Mouse (Mus musculus) heart, adult 9 months (tissue): ENCODE measurements around the gene Abhd15.

Experiments used
- DNase-seq, 2 experiments: peaks; one replicate each; pipeline ENCODE4 v3.0.0; 2022; ENCODE audit warnings: low spot score in 2 of 2

Gene Abhd15

GRCm38 (mm10) chr11:77514832-77515636 is at the start of gene Abhd15:
TSS of gene Abhd15 (plus strand) at chr11:77515121.
- DNase-seq, result peak; percentile 84

DNA sequence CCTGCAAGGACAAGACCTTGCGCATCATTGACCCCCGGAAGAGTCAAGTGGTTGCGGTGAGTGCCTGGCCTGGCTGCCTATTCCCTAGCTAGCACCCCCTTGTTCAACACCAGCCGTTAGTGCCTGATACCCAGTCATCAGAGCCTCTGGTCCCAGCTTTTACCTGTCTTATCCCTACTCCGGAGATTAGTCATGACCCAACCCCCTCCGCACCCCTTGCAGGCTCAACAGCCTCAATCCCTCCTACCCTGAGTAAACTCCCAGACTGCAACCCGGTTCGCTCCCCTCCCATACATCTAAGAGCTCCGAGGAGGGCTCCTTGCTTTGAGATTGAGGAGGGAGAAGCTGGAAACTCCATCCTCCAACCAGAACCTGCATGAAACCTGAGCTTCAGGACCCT is 48.4 kb upstream of the Abhd15 start:
- no peak for DNase-seq

- DNase-seq, result peak; percentile 66 to 77
These were observed 47.8 kb upstream of the Abhd15 start for GRCm38 (mm10) chr11:77467157-77467556.

GRCm38 (mm10) chr11:77467784-77468183 is 47.1 kb upstream of the Abhd15 start:
- peak in 1 of 2 experiments; percentile 70 for DNase-seq

DNA sequence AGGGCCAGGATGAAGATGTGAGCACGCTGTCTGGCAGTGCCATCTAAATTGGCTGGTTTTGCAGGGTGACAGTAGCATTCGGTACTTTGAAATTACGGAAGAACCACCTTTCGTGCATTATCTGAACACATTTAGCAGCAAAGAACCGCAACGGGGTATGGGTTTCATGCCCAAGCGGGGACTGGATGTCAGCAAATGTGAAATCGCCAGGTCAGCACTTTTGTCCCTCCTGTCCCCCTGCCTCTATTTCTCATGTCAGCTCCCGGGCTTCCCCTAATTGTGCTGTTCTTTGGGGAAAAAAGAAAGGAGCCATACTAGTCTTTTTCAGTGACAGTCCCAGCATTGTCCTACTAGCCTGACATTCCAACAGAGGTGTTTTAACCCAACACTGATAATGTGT is 46.5 kb upstream of the Abhd15 start:
- no peak for DNase-seq

GRCm38 (mm10) chr11:77471407-77471806 is 43.5 kb upstream of the Abhd15 start:
- DNase-seq, result no peak

DNA sequence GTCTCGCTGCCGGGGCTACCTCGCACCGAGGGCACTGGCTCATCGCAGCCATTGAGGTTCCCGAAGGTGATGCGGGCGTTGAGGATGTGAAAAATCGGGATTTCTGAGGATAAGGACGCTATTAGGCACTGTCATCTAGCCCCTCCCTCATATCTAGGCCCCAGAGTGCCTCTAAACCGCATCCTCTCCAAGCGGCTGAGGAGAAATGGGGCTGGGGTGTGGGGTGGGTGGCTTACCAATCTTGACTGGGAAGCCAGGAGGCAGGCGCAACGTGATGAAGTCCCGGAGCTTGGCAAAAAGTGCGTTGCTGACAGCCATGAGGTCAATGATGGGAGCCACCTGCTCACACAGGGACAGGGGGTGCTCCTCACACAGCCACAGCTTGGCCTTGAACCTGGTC is 42.1 kb upstream of the Abhd15 start:
- no peak for DNase-seq

DNA sequence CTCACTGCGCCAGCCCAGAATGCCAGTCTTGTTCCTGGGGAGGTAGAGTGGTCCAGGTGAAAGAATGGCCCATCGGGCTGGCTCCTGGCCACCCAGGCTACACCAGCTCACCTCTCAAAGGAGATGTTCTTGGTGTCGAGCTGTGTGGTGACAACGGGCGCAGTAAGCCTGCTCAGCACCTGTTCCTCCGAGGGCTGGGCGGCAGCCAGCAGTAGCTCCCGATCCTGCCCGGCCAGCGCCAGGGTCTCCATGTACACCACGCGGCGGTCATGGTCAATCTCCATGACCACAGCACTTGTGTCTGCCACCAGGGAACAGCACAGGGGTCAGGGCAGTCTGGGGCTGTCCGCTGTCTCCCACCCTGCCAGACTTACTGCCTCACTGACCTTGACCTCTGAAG is 38.7 kb upstream of the Abhd15 start:
- no peak for DNase-seq

- no peak for DNase-seq
These were observed 38.0 kb upstream of the Abhd15 start for GRCm38 (mm10) chr11:77476895-77477294.

- DNase-seq, result no peak
These were observed 31.9 kb upstream of the Abhd15 start for GRCm38 (mm10) chr11:77483043-77483442.

- DNase-seq, result no peak
These were observed 31.2 kb upstream of the Abhd15 start for GRCm38 (mm10) chr11:77483510-77484255.

GRCm38 (mm10) chr11:77485229-77485628 is 29.7 kb upstream of the Abhd15 start:
- no peak for DNase-seq

- DNase-seq, result no peak
These were observed 28.1 kb upstream of the Abhd15 start for GRCm38 (mm10) chr11:77486798-77487197.

GRCm38 (mm10) chr11:77488771-77489581 is 25.9 kb upstream of the Abhd15 start:
- no peak for DNase-seq

DNA sequence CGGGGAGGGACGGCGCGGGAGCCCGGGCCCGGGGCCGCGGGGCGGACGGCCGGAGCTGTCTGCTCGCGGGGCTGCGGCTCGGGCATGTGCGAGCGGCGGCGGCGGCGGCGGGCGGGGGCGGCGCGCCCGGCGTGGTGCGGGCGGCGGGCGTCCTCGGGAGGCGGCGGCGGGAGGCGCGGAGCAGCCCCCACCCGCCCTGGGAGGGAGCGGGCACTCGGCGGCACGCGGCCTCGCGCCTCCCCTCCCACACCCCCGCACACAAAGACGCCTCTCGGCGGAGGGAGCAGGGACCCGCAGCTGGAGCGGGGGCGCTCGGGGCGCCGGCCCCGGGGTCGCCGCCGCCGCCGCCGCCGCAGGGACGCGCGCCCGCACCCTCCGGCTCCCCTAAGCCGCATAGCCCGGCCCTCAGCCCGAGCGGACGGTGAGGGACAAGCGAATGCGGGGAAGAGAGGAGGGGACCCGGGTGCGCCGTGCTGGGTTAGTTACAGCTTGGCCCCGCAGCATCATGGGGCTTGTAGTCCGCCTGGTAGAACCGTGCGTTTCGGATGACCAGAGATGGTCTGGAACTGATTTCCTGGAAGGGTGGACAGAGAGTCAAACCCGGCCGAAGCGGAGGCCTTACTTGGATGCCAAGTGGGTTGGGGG is 25.2 kb upstream of the Abhd15 start, which contains the start of gene Ankrd13b:
TSS of gene Ankrd13b (minus strand) at position 88 of the 645 bp plus-strand sequence.
- DNase-seq, result peak; percentile 63 to 71

- no peak for DNase-seq
These were observed 24.5 kb upstream of the Abhd15 start for GRCm38 (mm10) chr11:77490451-77490850.

DNA sequence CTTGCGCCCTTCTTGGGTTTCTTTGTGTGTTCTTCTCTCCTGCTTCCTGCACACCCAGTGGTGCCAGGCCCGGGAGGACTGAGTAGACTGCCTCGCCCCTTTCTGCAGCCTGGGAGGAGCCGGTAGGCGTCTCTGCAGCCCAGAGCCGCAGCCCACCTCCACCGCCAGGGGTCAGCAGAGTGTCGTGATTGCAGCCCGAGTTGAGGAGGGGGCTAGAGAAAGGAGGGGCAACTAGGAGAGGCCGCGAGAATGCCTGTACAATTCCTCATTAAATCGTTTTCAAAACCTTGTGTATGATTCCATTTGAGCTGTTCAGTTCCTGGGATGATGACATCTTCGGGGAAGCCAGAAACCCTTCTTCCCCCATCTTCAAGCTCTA is 23.8 kb upstream of the Abhd15 start:
- peak; percentile 83 to 86 for DNase-seq

- peak; percentile 76 to 80 for DNase-seq
These were observed 23.2 kb upstream of the Abhd15 start for GRCm38 (mm10) chr11:77491502-77492291.

DNA sequence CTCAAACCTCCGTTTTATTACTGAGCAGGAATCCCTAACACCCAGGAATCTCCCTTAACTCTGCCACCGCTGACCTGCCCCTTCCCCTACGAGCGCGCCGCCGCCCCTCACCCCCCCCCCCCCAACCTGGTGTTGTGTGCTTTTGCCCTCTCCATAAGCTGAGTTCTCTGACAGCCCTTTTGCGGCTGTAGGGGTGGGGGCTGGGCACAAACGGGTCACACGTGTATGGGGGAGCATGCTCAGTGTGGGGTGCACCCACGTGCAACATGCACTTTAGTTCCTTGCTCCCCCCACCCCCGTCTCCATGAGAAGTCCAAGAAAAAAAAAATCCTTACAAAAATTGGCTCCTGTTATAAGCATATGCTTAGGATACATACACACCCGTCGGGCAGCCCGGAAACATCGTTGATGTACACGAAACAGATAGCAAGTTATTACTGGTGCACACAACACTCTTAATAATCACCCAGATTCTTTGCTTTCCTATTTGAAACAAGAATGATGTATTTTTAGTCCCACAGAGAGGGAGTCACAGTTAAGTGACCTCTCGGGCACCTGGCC is 22.5 kb upstream of the Abhd15 start:
- no peak for DNase-seq

GRCm38 (mm10) chr11:77492911-77493332 is 22.0 kb upstream of the Abhd15 start:
- DNase-seq, result peak; percentile 93 to 95
